Mouse (Mus musculus) cerebellum, adult 9-11 months (tissue): ENCODE results near the gene Ercc6l.
A peak's percentile ranks its signal among the peaks of the same experiment; 100 is the strongest.
"Not testable (repeated sequence)": the region's sequence is repeated elsewhere in the genome, so short reads cannot be mapped to it uniquely, and the experiment has no call there.

Experiments used
- DNase-seq: peaks from one replicate; pipeline ENCODE4 v3.0.0; 2022

Gene Ercc6l

GRCm38 (mm10) chrX:102156618-102157422 is at the start of gene Ercc6l:
Gene Ercc6l, minus strand, starts transcription at chrX:102157091.
- peak; percentile 95 for DNase-seq

GRCm38 (mm10) chrX:102190840-102191239 is 33.9 kb upstream of the Ercc6l start:
- DNase-seq = no peak

- no peak for DNase-seq
Measured at GRCm38 (mm10) chrX:102189581-102189980, 32.7 kb upstream of the Ercc6l start.

- DNase-seq = peak; percentile 70
Measured at GRCm38 (mm10) chrX:102188712-102189497, 32.0 kb upstream of the Ercc6l start, which contains the start of gene Rps4x. Gene Rps4x, minus strand, starts transcription at chrX:102189394.

GRCm38 (mm10) chrX:102187023-102187699 is 30.3 kb upstream of the Ercc6l start:
- no peak for DNase-seq

GRCm38 (mm10) chrX:102182575-102182974 is 25.7 kb upstream of the Ercc6l start:
- DNase-seq = no peak

- DNase-seq = no peak
Measured at GRCm38 (mm10) chrX:102175538-102176287, 18.8 kb upstream of the Ercc6l start.

- DNase-seq = no peak
Measured at GRCm38 (mm10) chrX:102170900-102171299, 14.0 kb upstream of the Ercc6l start.

- DNase-seq = no peak
Measured at GRCm38 (mm10) chrX:102170135-102170534, 13.2 kb upstream of the Ercc6l start.

- no peak for DNase-seq
Measured at GRCm38 (mm10) chrX:102169724-102170123, 12.8 kb upstream of the Ercc6l start.

GRCm38 (mm10) chrX:102166986-102167385 is 10.1 kb upstream of the Ercc6l start:
- no peak for DNase-seq

GRCm38 (mm10) chrX:102166521-102166920 is 9.6 kb upstream of the Ercc6l start:
- no peak for DNase-seq

GRCm38 (mm10) chrX:102163529-102163928 is 6.6 kb upstream of the Ercc6l start:
- DNase-seq = no peak

- no peak for DNase-seq
Measured at GRCm38 (mm10) chrX:102163096-102163495, 6.2 kb upstream of the Ercc6l start.

GRCm38 (mm10) chrX:102160528-102160927 is 3.6 kb upstream of the Ercc6l start:
- no peak for DNase-seq

- DNase-seq = no peak
Measured at GRCm38 (mm10) chrX:102159778-102160177, 2.9 kb upstream of the Ercc6l start.

GRCm38 (mm10) chrX:102157423-102157791 is 516 bp upstream of the Ercc6l start:
- no peak for DNase-seq

- DNase-seq = no peak
Measured at GRCm38 (mm10) chrX:102141157-102141556, 15.7 kb downstream of the Ercc6l start.

GRCm38 (mm10) chrX:102121321-102121720 is 35.6 kb downstream of the Ercc6l start:
- DNase-seq = no peak

- peak; percentile 97 for DNase-seq
Measured at GRCm38 (mm10) chrX:102119042-102119864, 37.6 kb downstream of the Ercc6l start, which contains the start of gene Pin4. Gene Pin4, plus strand, starts transcription at chrX:102119447.

- DNase-seq = no peak
Measured at GRCm38 (mm10) chrX:102115676-102116075, 41.2 kb downstream of the Ercc6l start.

- not testable (repeated sequence) for DNase-seq
Measured at GRCm38 (mm10) chrX:102109349-102109748, 47.5 kb downstream of the Ercc6l start.
